ENCODE assay signal across 10 mouse cellular contexts in the genomic region with DNA sequence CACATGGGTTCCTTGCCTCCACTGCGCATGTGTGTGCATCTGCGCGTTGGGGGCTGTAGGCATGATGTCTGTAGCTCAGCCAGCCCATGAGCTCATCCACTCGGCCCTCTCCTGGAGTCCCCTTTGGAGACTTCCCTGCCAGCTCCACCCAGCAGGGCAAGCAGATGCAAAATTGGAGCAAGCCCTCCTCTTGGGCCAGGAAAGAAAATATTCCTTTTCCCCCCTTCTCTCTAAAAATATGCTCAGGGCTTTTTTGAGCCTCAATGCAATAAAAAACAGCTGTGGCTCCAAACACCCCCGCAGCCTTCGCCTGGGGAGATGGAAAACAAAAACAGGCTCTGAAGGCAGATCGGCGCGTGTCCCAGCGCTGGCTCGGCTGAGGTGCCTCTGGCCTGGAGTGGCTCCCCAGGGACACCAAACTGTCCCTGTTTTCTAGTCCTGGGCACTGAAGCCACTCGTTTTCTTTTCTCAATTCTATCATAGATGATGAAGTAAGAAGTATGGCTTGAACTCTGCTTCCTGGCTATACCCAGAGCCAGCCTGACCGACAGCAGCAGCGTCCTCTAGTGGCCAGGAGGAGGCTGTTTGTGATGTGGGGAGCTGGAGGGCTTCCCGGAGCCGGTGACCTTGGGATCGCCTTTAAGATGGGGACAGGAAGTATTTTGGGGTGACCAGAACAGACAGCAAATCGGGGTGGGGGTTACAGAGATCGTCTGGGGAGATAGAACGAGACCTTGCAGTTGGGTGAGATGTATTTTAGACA.
DNase-seq lines count a peak whose midpoint lies in the region; ATAC-seq and TF ChIP-seq lines count a peak whose summit lies in the region.
"Had no signal": no experiment of that assay in that cellular context is flagged by ENCODE, and none has a peak within 500 bp of the region (broad histone marks: within the 10 kb centered on the region; RNA-seq: fewer than 3 reads in every experiment).

No protein-coding gene starts in this region.

- H3K4me2 ChIP-seq in hindbrain, postnatal 0 days (ENCODE audit: low read depth, low read length): no peak overlapping the region
- H3K4me2 ChIP-seq in hindbrain, embryonic 16.5 days (ENCODE audit: low read length): no peak overlapping the region
- H3K4me2 ChIP-seq in stomach, postnatal 0 days (replicated peaks; ENCODE audit: low read depth): no peak overlapping the region
- H3K4me2 ChIP-seq in forebrain, embryonic 11.5 days (ENCODE audit: low read depth, low read length, severe bottlenecking): no peak overlapping the region
- H3K4me2 ChIP-seq: hindbrain, embryonic 13.5 days had no signal

- no peaks in the 10 kb centered on the region for H3K36me3 ChIP-seq in hindbrain, postnatal 0 days (ENCODE audit: insufficient read depth, low read length)
- no peaks in the 10 kb centered on the region for H3K36me3 ChIP-seq in hindbrain, embryonic 16.5 days (ENCODE audit: control insufficient read depth, insufficient read depth, low read length)
- no peaks in the 10 kb centered on the region for H3K36me3 ChIP-seq in stomach, postnatal 0 days (ENCODE audit: control insufficient read depth, insufficient read depth, low read length)
- no peaks in the 10 kb centered on the region for H3K36me3 ChIP-seq in forebrain, embryonic 11.5 days (ENCODE audit: control insufficient read depth, insufficient read depth, low read length)

- H3K9me3 ChIP-seq in hindbrain, postnatal 0 days (ENCODE audit: low read length): no peaks in the 10 kb centered on the region
- no peaks in the 10 kb centered on the region for H3K9me3 ChIP-seq in hindbrain, embryonic 16.5 days (ENCODE audit: control insufficient read depth, low read length)
- no peaks in the 10 kb centered on the region for H3K9me3 ChIP-seq in stomach, postnatal 0 days (ENCODE audit: control insufficient read depth, low read length)
- H3K9me3 ChIP-seq in forebrain, embryonic 11.5 days (ENCODE audit: control insufficient read depth, low read length): no peaks in the 10 kb centered on the region
- H3K9me3 ChIP-seq: megakaryocyte, embryonic 14.5 days had no signal

- H3K4me3 ChIP-seq in hindbrain, postnatal 0 days (ENCODE audit: low read length): no peak overlapping the region
- H3K4me3 ChIP-seq in hindbrain, embryonic 16.5 days (ENCODE audit: low read length): no peak overlapping the region
- no peak overlapping the region for H3K4me3 ChIP-seq in stomach, postnatal 0 days (ENCODE audit: low read depth, low read length)
- H3K4me3 ChIP-seq in forebrain, embryonic 11.5 days (ENCODE audit: low read depth, low read length): no peak overlapping the region
- H3K4me3 ChIP-seq: hindbrain, embryonic 13.5 days; megakaryocyte, embryonic 14.5 days had no signal

- DNase-seq in hindbrain, postnatal 0 days (ENCODE audit: low spot score): no peak
- peak; percentile 58 for DNase-seq in ovary, postnatal 36 days (ENCODE audit: low spot score)
- DNase-seq in ovary, postnatal 14 days (ENCODE audit: low spot score): no peak
- peak; percentile 81 to 82 for DNase-seq in heart, postnatal 10 days
- no peak for DNase-seq in stomach, postnatal 0 days (ENCODE audit: low spot score)
- DNase-seq in forebrain, embryonic 11.5 days (ENCODE audit: low spot score): no peak

- no peak overlapping the region for H3K9ac ChIP-seq in hindbrain, postnatal 0 days (replicated peaks; ENCODE audit: low read length)
- H3K9ac ChIP-seq in hindbrain, embryonic 16.5 days (ENCODE audit: low read depth, low read length): no peak overlapping the region
- no peak overlapping the region for H3K9ac ChIP-seq in stomach, postnatal 0 days (ENCODE audit: low read length)
- H3K9ac ChIP-seq in forebrain, embryonic 11.5 days (ENCODE audit: low read length): no peak overlapping the region
- H3K9ac ChIP-seq: hindbrain, embryonic 13.5 days had no signal

- no peaks in the 10 kb centered on the region for H3K27me3 ChIP-seq in hindbrain, postnatal 0 days (ENCODE audit: insufficient read depth, low read length)
- no peaks in the 10 kb centered on the region for H3K27me3 ChIP-seq in hindbrain, embryonic 16.5 days (replicated peaks; ENCODE audit: control insufficient read depth, insufficient read depth, low read length)
- H3K27me3 ChIP-seq in stomach, postnatal 0 days (ENCODE audit: control insufficient read depth, insufficient read depth, low read length): no peaks in the 10 kb centered on the region
- no peaks in the 10 kb centered on the region for H3K27me3 ChIP-seq in forebrain, embryonic 11.5 days (ENCODE audit: control insufficient read depth, insufficient read depth, low read length)
- H3K27me3 ChIP-seq: hindbrain, embryonic 13.5 days had no signal

- TF ChIP-seq CTCF in hindbrain, postnatal 0 days (IDR thresholded peaks at IDR 0.05; ENCODE audit: low read depth): no peak; the same call in 1 of the 2 replicates
- peak; percentile 39; the same call in 1 of the 2 replicates for TF ChIP-seq CTCF in stomach, postnatal 0 days (IDR thresholded peaks at IDR 0.05; ENCODE audit: low read depth)

- peak; percentile 30; the same call in 1 of the 2 replicates for ATAC-seq in hindbrain, postnatal 0 days
- no peak for ATAC-seq in hindbrain, embryonic 16.5 days
- no peak for ATAC-seq in stomach, postnatal 0 days (ENCODE audit: low FRiP score, low TSS enrichment)
- ATAC-seq in forebrain, embryonic 11.5 days (replicated peaks; ENCODE audit: low FRiP score): no peak
- ATAC-seq in monocyte, adult 5-6 weeks (replicated peaks; ENCODE audit: insufficient number of reproducible peaks, low FRiP score, low TSS enrichment, poor library complexity, severe bottlenecking): no peak

- 72% methylated on average over 20 of the region's 20 CpGs for WGBS in hindbrain, postnatal 0 days
- WGBS in hindbrain, embryonic 16.5 days: 71% methylated on average over 20 of the region's 20 CpGs
- WGBS in stomach, postnatal 0 days: 83% methylated on average over 20 of the region's 20 CpGs
- WGBS in forebrain, embryonic 11.5 days: 79% methylated on average over 20 of the region's 20 CpGs

- no peak overlapping the region for H3K27ac ChIP-seq in hindbrain, postnatal 0 days
- no peak overlapping the region for H3K27ac ChIP-seq in hindbrain, embryonic 16.5 days (ENCODE audit: low read depth, low read length)
- no peak overlapping the region for H3K27ac ChIP-seq in stomach, postnatal 0 days (replicated peaks)
- no peak overlapping the region for H3K27ac ChIP-seq in forebrain, embryonic 11.5 days (ENCODE audit: low read depth, low read length)
- H3K27ac ChIP-seq: hindbrain, embryonic 13.5 days had no signal

- intact Hi-C loops in heart, postnatal 10 days (cut with DNase I): loop anchor here (5.0 kb wide), 1 partner anchor 35 kb away; no protein-coding TSS in a partner anchor

- no peak for TF ChIP-seq EP300 in stomach, postnatal 0 days (optimal IDR thresholded peaks at IDR 0.05)

- no peaks in the 10 kb centered on the region for H3K4me1 ChIP-seq in hindbrain, postnatal 0 days (ENCODE audit: insufficient read depth, low read length)
- no peaks in the 10 kb centered on the region for H3K4me1 ChIP-seq in hindbrain, embryonic 16.5 days (ENCODE audit: control insufficient read depth, insufficient read depth, low read depth, low read length)
- H3K4me1 ChIP-seq in stomach, postnatal 0 days (replicated peaks; ENCODE audit: control insufficient read depth, insufficient read depth): peaks cover 3% of the 10 kb centered on the region
- no peaks in the 10 kb centered on the region for H3K4me1 ChIP-seq in forebrain, embryonic 11.5 days (replicated peaks; ENCODE audit: control insufficient read depth, insufficient read depth, low read length)

Comparison
In these comparisons a context has a peak if more than half of its experiments do, and no peak if none do; other contexts are left out.
1. DNase-seq: peak in ovary, postnatal 36 days (single experiment) and heart, postnatal 10 days (2 of 2); none in hindbrain, postnatal 0 days (single experiment), ovary, postnatal 14 days (single experiment), stomach, postnatal 0 days (single experiment) and forebrain, embryonic 11.5 days (single experiment).